Mouse (Mus musculus) gastrocnemius, postnatal 4 days (tissue): Measurements from ENCODE around the gene 1700042G07Rik. TPM values are rescaled to one million over a fixed set of nuclear protein-coding genes. Genes with fewer than 3 reads are reported as not detected.

Experiments used
- DNase-seq, 2 experiments: peaks; one replicate each; pipeline ENCODE4 v3.0.0; 2021 to 2022; ENCODE audit warnings: low spot score in 2 of 2, mixed read lengths in 2 of 2
- total RNA-seq, 2 experiments: library from RNA; stranded (reverse); gene quantifications; 2 replicates each; pipeline ENCODE4 v1.2.3; 2021

1700042G07Rik gene
- total RNA-seq, 2 experiments from 2014 or later: not detected

- no peak for DNase-seq
Measured at GRCm38 (mm10) chr4:116160769-116161168, 12.4 kb upstream of the 1700042G07Rik start.

- DNase-seq: no peak
Measured at GRCm38 (mm10) chr4:116162142-116162541, 11.0 kb upstream of the 1700042G07Rik start.

GRCm38 (mm10) chr4:116164759-116165554 is 8.2 kb upstream of the 1700042G07Rik start:
- DNase-seq: no peak

- DNase-seq: no peak
Measured at GRCm38 (mm10) chr4:116165708-116166407, 7.3 kb upstream of the 1700042G07Rik start.

- no peak for DNase-seq
Measured at GRCm38 (mm10) chr4:116167404-116167803, 5.8 kb upstream of the 1700042G07Rik start, which contains the start of gene Tspan1. Gene Tspan1, minus strand, starts transcription at chr4:116167601.

GRCm38 (mm10) chr4:116168617-116169352 is 4.4 kb upstream of the 1700042G07Rik start:
- DNase-seq: peak; percentile 39 to 71

GRCm38 (mm10) chr4:116169353-116169672 is 3.9 kb upstream of the 1700042G07Rik start:
- DNase-seq: no peak

GRCm38 (mm10) chr4:116173752-116174151 is 580 bp downstream of the 1700042G07Rik start:
- no peak for DNase-seq

GRCm38 (mm10) chr4:116174466-116175116 is 1.4 kb downstream of the 1700042G07Rik start:
- DNase-seq: no peak

GRCm38 (mm10) chr4:116175136-116175535 is 2.0 kb downstream of the 1700042G07Rik start:
- no peak for DNase-seq

- no peak for DNase-seq
Measured at GRCm38 (mm10) chr4:116175711-116176542, 2.8 kb downstream of the 1700042G07Rik start.

GRCm38 (mm10) chr4:116176543-116176988 is 3.4 kb downstream of the 1700042G07Rik start:
- DNase-seq: peak in 1 of 2 experiments; percentile 52

GRCm38 (mm10) chr4:116177140-116177539 is 4.0 kb downstream of the 1700042G07Rik start:
- peak in 1 of 2 experiments; percentile 39 for DNase-seq

- DNase-seq: no peak
Measured at GRCm38 (mm10) chr4:116182079-116182478, 8.9 kb downstream of the 1700042G07Rik start.

GRCm38 (mm10) chr4:116182745-116183144 is 9.6 kb downstream of the 1700042G07Rik start:
- no peak for DNase-seq

- DNase-seq: no peak
Measured at GRCm38 (mm10) chr4:116185083-116185482, 11.9 kb downstream of the 1700042G07Rik start.

GRCm38 (mm10) chr4:116192286-116192835 is 19.2 kb downstream of the 1700042G07Rik start:
- DNase-seq: no peak

- DNase-seq: no peak
Measured at GRCm38 (mm10) chr4:116193583-116194383, 20.6 kb downstream of the 1700042G07Rik start.

- no peak for DNase-seq
Measured at GRCm38 (mm10) chr4:116198422-116198821, 25.2 kb downstream of the 1700042G07Rik start.
